Mouse (Mus musculus): ENCODE data around the gene Slc9a9. TPM values are rescaled to one million over a fixed set of nuclear protein-coding genes. Genes with fewer than 3 reads are reported as not detected.

The Slc9a9 gene
- total and polyA plus RNA-seq, 3 experiments, result 0.46 to 0.71 TPM; not detected in 1

DNA sequence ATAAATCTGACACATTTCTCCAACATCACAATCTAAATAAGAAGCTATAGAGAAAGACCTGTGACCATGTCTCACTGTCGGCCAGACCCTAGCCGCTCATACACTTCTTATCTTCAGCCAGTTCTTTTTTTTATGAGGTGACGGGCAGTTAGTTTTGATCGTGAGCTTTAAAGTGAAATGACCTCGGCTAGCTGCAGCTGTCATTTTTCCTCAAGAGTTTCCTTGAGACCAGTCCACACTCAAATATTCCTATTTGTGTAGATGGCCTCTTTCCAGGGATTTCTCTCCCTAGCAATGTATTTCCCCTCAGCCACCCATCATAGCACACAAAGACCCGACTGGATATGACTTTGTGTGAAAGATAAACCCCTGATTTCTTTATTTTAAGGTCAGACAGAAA is 521.7 kb downstream of the Slc9a9 start:
- Histone ChIP-seq H3K36me3 (ENCODE audit: control insufficient read depth in 1 of 2, insufficient read depth in 2 of 2, low read length in 2 of 2) (no peaks in the 10 kb centered on the region), H3K9me3 (replicated peaks; ENCODE audit: insufficient read depth, low read length) (no peaks in the 10 kb centered on the region), H3K27ac (ENCODE audit: control insufficient read depth, low read depth, low read length) (no peak overlapping the region), H3K4me3 (ENCODE audit: control insufficient read depth in 1 of 2, insufficient read depth in 1 of 2, low read depth in 2 of 2, low read length in 2 of 2) (no peak overlapping the region), H3K4me1 (ENCODE audit: control insufficient read depth in 1 of 2, insufficient read depth in 2 of 2, low read length in 2 of 2) (no peaks in the 10 kb centered on the region), H3K79me2 (ENCODE audit: control insufficient read depth, insufficient read depth, low read length, poor library complexity) (no peaks in the 10 kb centered on the region), H3K9ac (ENCODE audit: control insufficient read depth, low read depth, low read length, poor library complexity, severe bottlenecking) (no peak overlapping the region), H3K27me3 (ENCODE audit: control insufficient read depth in 1 of 2, insufficient read depth in 2 of 2, low read length in 2 of 2) (no peaks in the 10 kb centered on the region)
- no peak for DNase-seq (ENCODE audit: low read depth, low spot score)
- TF ChIP-seq MAFK (IDR thresholded peaks at IDR 0.05; ENCODE audit: borderline replicate concordance, low read depth, low read length) (no peak), BHLHE40 (IDR thresholded peaks at IDR 0.05; ENCODE audit: borderline replicate concordance, low read depth, low read length) (no peak), USF1 (IDR thresholded peaks at IDR 0.05; ENCODE audit: low read depth, low read length) (no peak), TCF12 (IDR thresholded peaks at IDR 0.05; ENCODE audit: low read depth, low read length) (no peak), USF2 (IDR thresholded peaks at IDR 0.05; ENCODE audit: borderline replicate concordance in 1 of 2, insufficient read depth in 1 of 2, low read depth in 1 of 2, low read length in 2 of 2) (no peak), MAZ (IDR thresholded peaks at IDR 0.05; ENCODE audit: low read depth, low read length) (no peak), CHD2 (IDR thresholded peaks at IDR 0.05; ENCODE audit: low read length) (no peak), MXI1 (IDR thresholded peaks at IDR 0.05; ENCODE audit: low read depth, low read length) (no peak)

DNA sequence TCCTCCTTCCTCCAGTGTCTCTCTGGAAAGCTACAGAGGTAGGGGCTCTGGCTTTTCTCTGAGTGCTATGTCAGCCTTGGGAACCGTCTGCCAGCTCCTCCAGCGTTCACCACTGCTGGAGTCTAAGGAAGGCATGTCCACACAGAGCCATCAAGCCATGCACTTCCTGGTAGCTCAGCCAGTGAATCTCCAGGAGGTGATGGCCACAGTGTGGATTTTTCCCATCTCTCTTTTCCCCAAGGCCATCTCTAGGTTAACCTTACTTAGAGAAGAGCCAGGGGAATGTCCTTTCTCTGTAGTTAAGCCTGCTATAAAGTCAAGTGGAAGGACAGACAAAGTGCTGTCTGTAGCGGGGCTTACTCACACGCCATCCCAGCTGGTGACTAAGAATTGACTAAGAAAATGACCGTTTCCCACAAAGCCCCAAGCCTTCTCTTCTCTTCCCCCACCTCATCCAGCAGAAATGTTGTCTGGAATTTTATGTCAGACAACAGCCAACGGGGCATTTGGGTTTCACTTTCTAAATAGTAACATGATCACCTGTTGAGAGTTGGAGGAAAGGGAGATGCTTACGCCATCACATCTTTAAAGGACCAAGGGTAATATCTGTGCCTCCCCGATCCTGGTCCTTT is 523.3 kb downstream of the Slc9a9 start:
- H3K9ac ChIP-seq (ENCODE audit: control insufficient read depth, low read depth, low read length, poor library complexity, severe bottlenecking), result no peak overlapping the region
- no peaks in the 10 kb centered on the region for H3K36me3 ChIP-seq (ENCODE audit: control insufficient read depth in 1 of 2, insufficient read depth in 2 of 2, low read length in 2 of 2)
- no peaks in the 10 kb centered on the region for H3K27me3 ChIP-seq (ENCODE audit: control insufficient read depth in 1 of 2, insufficient read depth in 2 of 2, low read length in 2 of 2)
- no peaks in the 10 kb centered on the region for H3K4me1 ChIP-seq (ENCODE audit: control insufficient read depth in 1 of 2, insufficient read depth in 2 of 2, low read length in 2 of 2)
- no peaks in the 10 kb centered on the region for H3K79me2 ChIP-seq (ENCODE audit: control insufficient read depth, insufficient read depth, low read length, poor library complexity)
- no peak for TF ChIP-seq BHLHE40 (IDR thresholded peaks at IDR 0.05; ENCODE audit: borderline replicate concordance, low read depth, low read length)
- TF ChIP-seq E2F4 (IDR thresholded peaks at IDR 0.05; ENCODE audit: borderline replicate concordance, low read depth, low read length), result no peak
- TF ChIP-seq ETS1 (IDR thresholded peaks at IDR 0.05; ENCODE audit: low read depth, low read length), result no peak
- H3K4me3 ChIP-seq (ENCODE audit: control insufficient read depth in 1 of 2, insufficient read depth in 1 of 2, low read depth in 2 of 2, low read length in 2 of 2), result no peak overlapping the region
- H3K9me3 ChIP-seq (replicated peaks; ENCODE audit: insufficient read depth, low read length), result no peaks in the 10 kb centered on the region
- no peak for DNase-seq (ENCODE audit: low read depth, low spot score)
- no peak overlapping the region for H3K27ac ChIP-seq (ENCODE audit: control insufficient read depth, low read depth, low read length)

DNA sequence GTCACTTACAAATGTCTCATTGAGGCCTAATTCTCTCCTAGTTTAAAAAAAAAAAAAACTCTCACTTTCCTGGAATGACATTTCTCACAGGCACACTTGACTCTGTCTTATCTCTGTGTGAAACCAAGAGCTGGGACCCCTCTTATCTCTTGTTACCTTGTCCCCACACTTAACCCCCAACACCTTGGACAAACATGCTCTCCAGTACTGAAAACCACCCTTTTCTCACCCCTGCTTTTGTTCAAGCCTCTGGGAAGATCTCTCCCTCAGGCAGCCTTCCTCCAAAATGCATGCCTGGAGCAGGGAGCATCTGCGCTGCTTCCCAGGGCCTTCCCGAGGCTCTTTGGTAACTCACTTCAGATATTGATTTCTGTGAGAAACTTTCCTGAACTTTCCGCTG is 524.0 kb downstream of the Slc9a9 start:
- Histone ChIP-seq H3K4me3 (ENCODE audit: control insufficient read depth in 1 of 2, insufficient read depth in 1 of 2, low read depth in 2 of 2, low read length in 2 of 2) (no peak overlapping the region), H3K27me3 (ENCODE audit: control insufficient read depth in 1 of 2, insufficient read depth in 2 of 2, low read length in 2 of 2) (no peaks in the 10 kb centered on the region), H3K9me3 (replicated peaks; ENCODE audit: insufficient read depth, low read length) (no peaks in the 10 kb centered on the region), H3K4me1 (ENCODE audit: control insufficient read depth in 1 of 2, insufficient read depth in 2 of 2, low read length in 2 of 2) (no peaks in the 10 kb centered on the region), H3K79me2 (ENCODE audit: control insufficient read depth, insufficient read depth, low read length, poor library complexity) (no peaks in the 10 kb centered on the region), H3K36me3 (ENCODE audit: control insufficient read depth in 1 of 2, insufficient read depth in 2 of 2, low read length in 2 of 2) (no peaks in the 10 kb centered on the region), H3K27ac (ENCODE audit: control insufficient read depth, low read depth, low read length) (no peak overlapping the region), H3K9ac (ENCODE audit: control insufficient read depth, low read depth, low read length, poor library complexity, severe bottlenecking) (no peak overlapping the region)
- TF ChIP-seq JUND (IDR thresholded peaks at IDR 0.05; ENCODE audit: low read depth, low read length) (no peak), CHD2 (IDR thresholded peaks at IDR 0.05; ENCODE audit: low read length) (no peak), ELF1 (IDR thresholded peaks at IDR 0.05; ENCODE audit: low read depth, low read length) (no peak), HCFC1 (IDR thresholded peaks at IDR 0.05; ENCODE audit: low read depth, low read length) (no peak), CHD1 (IDR thresholded peaks at IDR 0.05; ENCODE audit: low read depth, low read length) (no peak), ZKSCAN1 (IDR thresholded peaks at IDR 0.05; ENCODE audit: low read depth, low read length) (no peak), ZC3H11A (IDR thresholded peaks at IDR 0.05; ENCODE audit: low read depth, low read length) (no peak)
- no peak for DNase-seq (ENCODE audit: low read depth, low spot score)

Data from MEL (cell line).